Mouse (Mus musculus): ENCODE results near the gene Slc22a22. TPM values are rescaled to one million over a fixed set of nuclear protein-coding genes. Genes with fewer than 3 reads are reported as not detected.

Slc22a22 gene
- not detected in 2 replicates for polyA plus RNA-seq (2012; ENCODE audit: insufficient read depth, insufficient read length, low replicate concordance, missing spikeins)

GRCm38 (mm10) chr15:57477525-57477924 lies at the start of gene Slc22a22:
Gene Slc22a22 (minus strand): TSS chr15:57477625.
- H3K27ac ChIP-seq (ENCODE audit: insufficient read depth, low read depth, low read length): no peak within 1 kb of the TSS
- no peak within 1 kb of the TSS for H3K4me3 ChIP-seq (ENCODE audit: insufficient read depth, low read depth, low read length)
- WGBS: 71% methylated on average over 2 of the region's 2 CpGs
- TF ChIP-seq POLR2A (IDR thresholded peaks at IDR 0.05; ENCODE audit: insufficient read depth, low read depth, low read length) (no peak), CTCF (IDR thresholded peaks at IDR 0.05; ENCODE audit: insufficient read depth, low read depth, low read length) (no peak)
- H3K4me1 ChIP-seq (ENCODE audit: control insufficient read depth, insufficient read depth, low read length): no peaks in the 10 kb centered on the region

GRCm38 (mm10) chr15:57523510-57524298 lies 46.3 kb upstream of the Slc22a22 start:
- WGBS: 70% methylated on average over 10 of the region's 10 CpGs
- Histone ChIP-seq H3K4me3 (ENCODE audit: insufficient read depth, low read depth, low read length) (no peak overlapping the region), H3K27ac (ENCODE audit: insufficient read depth, low read depth, low read length) (no peak overlapping the region), H3K4me1 (ENCODE audit: control insufficient read depth, insufficient read depth, low read length) (no peaks in the 10 kb centered on the region)
- TF ChIP-seq POLR2A (IDR thresholded peaks at IDR 0.05; ENCODE audit: insufficient read depth, low read depth, low read length): no peak
- TF ChIP-seq CTCF (IDR thresholded peaks at IDR 0.05; ENCODE audit: insufficient read depth, low read depth, low read length): no peak

- no peak overlapping the region for H3K4me3 ChIP-seq (ENCODE audit: insufficient read depth, low read depth, low read length)
- no peaks in the 10 kb centered on the region for H3K4me1 ChIP-seq (ENCODE audit: control insufficient read depth, insufficient read depth, low read length)
- TF ChIP-seq POLR2A (IDR thresholded peaks at IDR 0.05; ENCODE audit: insufficient read depth, low read depth, low read length) (no peak), CTCF (IDR thresholded peaks at IDR 0.05; ENCODE audit: insufficient read depth, low read depth, low read length) (no peak)
- 74% methylated on average over 1 of the region's 1 CpGs for WGBS
- H3K27ac ChIP-seq (ENCODE audit: insufficient read depth, low read depth, low read length): no peak overlapping the region
These were observed 44.7 kb upstream of the Slc22a22 start for GRCm38 (mm10) chr15:57522160-57522559.

- Histone ChIP-seq H3K4me3 (ENCODE audit: insufficient read depth, low read depth, low read length) (no peak overlapping the region), H3K27ac (ENCODE audit: insufficient read depth, low read depth, low read length) (no peak overlapping the region), H3K4me1 (ENCODE audit: control insufficient read depth, insufficient read depth, low read length) (no peaks in the 10 kb centered on the region)
- TF ChIP-seq CTCF (IDR thresholded peaks at IDR 0.05; ENCODE audit: insufficient read depth, low read depth, low read length) (no peak), POLR2A (IDR thresholded peaks at IDR 0.05; ENCODE audit: insufficient read depth, low read depth, low read length) (no peak)
- 55% methylated on average over 21 of the region's 21 CpGs for WGBS
These were observed 32.1 kb upstream of the Slc22a22 start for GRCm38 (mm10) chr15:57509185-57510172.

- no peak for TF ChIP-seq POLR2A (IDR thresholded peaks at IDR 0.05; ENCODE audit: insufficient read depth, low read depth, low read length)
- TF ChIP-seq CTCF (IDR thresholded peaks at IDR 0.05; ENCODE audit: insufficient read depth, low read depth, low read length): no peak
- H3K4me3 ChIP-seq (ENCODE audit: insufficient read depth, low read depth, low read length): no peak overlapping the region
- whole genome bisulfite sequencing: 70% methylated on average over 11 of the region's 11 CpGs
These were observed 31.1 kb upstream of the Slc22a22 start for GRCm38 (mm10) chr15:57508242-57509184.

GRCm38 (mm10) chr15:57504126-57504705 lies 26.8 kb upstream of the Slc22a22 start:
- H3K4me1 ChIP-seq (ENCODE audit: control insufficient read depth, insufficient read depth, low read length): no peaks in the 10 kb centered on the region
- H3K27ac ChIP-seq (ENCODE audit: insufficient read depth, low read depth, low read length): no peak overlapping the region
- no peak for TF ChIP-seq CTCF (IDR thresholded peaks at IDR 0.05; ENCODE audit: insufficient read depth, low read depth, low read length)
- TF ChIP-seq POLR2A (IDR thresholded peaks at IDR 0.05; ENCODE audit: insufficient read depth, low read depth, low read length): no peak
- no peak overlapping the region for H3K4me3 ChIP-seq (ENCODE audit: insufficient read depth, low read depth, low read length)
- WGBS: 72% methylated on average over 9 of the region's 9 CpGs

More at GRCm38 (mm10) chr15:57508242-57509184, 31.1 kb upstream of the Slc22a22 start:
- Histone ChIP-seq H3K27ac (ENCODE audit: insufficient read depth, low read depth, low read length) (no peak overlapping the region), H3K4me1 (ENCODE audit: control insufficient read depth, insufficient read depth, low read length) (no peaks in the 10 kb centered on the region)

- Histone ChIP-seq H3K27ac (ENCODE audit: insufficient read depth, low read depth, low read length) (no peak overlapping the region), H3K4me3 (ENCODE audit: insufficient read depth, low read depth, low read length) (no peak overlapping the region), H3K4me1 (ENCODE audit: control insufficient read depth, insufficient read depth, low read length) (no peaks in the 10 kb centered on the region)
- TF ChIP-seq CTCF (IDR thresholded peaks at IDR 0.05; ENCODE audit: insufficient read depth, low read depth, low read length): no peak
- no peak for TF ChIP-seq POLR2A (IDR thresholded peaks at IDR 0.05; ENCODE audit: insufficient read depth, low read depth, low read length)
- 96% methylated on average over 3 of the region's 3 CpGs for WGBS
These were observed 26.2 kb upstream of the Slc22a22 start for GRCm38 (mm10) chr15:57503656-57504055.

- Histone ChIP-seq H3K27ac (ENCODE audit: insufficient read depth, low read depth, low read length) (no peak overlapping the region), H3K4me3 (ENCODE audit: insufficient read depth, low read depth, low read length) (no peak overlapping the region), H3K4me1 (ENCODE audit: control insufficient read depth, insufficient read depth, low read length) (no peaks in the 10 kb centered on the region)
- no peak for TF ChIP-seq POLR2A (IDR thresholded peaks at IDR 0.05; ENCODE audit: insufficient read depth, low read depth, low read length)
- no peak for TF ChIP-seq CTCF (IDR thresholded peaks at IDR 0.05; ENCODE audit: insufficient read depth, low read depth, low read length)
These were observed 24.1 kb upstream of the Slc22a22 start for GRCm38 (mm10) chr15:57501559-57501958.

Measured in olfactory bulb, adult 2 months (tissue).